Mouse (Mus musculus) G1E-ER4 (cell line): Measurements from ENCODE around the gene Rnf126. TPM values are rescaled to one million over a fixed set of nuclear protein-coding genes. Genes with fewer than 3 reads are reported as not detected.

Source experiments
- GATA1 ChIP-seq: IDR thresholded peaks from one replicate; pipeline ENCODE4 v1.8.0; 2012; ENCODE audit warnings: low read length, inconsistent platforms
- polyA plus RNA-seq: library from polyadenylated mRNA; stranded (reverse); fragments of >175 nt; gene quantifications from 2 replicates; pipeline ENCODE4 v1.2.3, GENCODE M21; 2012

The Rnf126 gene
- polyA plus RNA-seq, 1 experiment: 414 TPM

DNA sequence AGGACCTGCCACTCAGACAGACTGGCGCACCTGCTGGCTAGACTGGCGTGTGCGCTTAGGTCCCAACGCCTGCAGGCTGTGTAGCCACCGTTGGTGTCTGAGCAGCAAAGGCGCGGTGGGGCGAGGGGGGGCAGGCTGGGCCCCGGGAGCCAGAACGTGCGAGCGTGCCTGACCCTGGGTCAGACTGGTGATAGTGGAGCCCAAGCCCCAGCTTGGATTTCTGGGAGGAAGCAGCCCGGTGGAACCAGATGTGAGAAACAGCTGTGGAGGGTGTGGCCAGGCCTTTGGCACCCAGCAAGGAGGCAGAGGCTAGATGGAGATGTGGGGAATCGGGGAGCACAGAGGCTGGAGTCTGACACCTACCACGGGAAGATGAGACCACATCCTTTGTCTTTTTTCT, 30.6 kb upstream of the Rnf126 start:
- no peak for TF ChIP-seq GATA1

DNA sequence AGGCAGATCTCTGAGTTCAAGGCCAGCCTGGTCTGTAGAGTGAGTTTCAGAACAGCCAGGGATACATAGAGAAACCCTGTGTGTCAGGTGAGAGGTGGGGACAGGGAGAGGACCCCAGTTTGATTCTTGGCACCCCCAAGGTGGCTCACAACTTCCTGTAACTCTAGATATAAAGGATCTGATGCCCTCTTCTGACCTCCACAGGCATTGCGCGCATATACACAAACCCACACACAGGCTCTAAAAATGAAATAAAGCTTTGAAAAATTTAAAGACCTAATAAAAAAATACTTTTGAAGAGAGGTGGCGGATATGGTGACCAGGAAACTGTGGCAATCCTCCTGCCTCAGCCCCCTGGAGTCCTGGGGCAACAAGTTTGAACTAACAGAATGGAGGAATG, 29.2 kb upstream of the Rnf126 start:
- TF ChIP-seq GATA1: no peak

DNA sequence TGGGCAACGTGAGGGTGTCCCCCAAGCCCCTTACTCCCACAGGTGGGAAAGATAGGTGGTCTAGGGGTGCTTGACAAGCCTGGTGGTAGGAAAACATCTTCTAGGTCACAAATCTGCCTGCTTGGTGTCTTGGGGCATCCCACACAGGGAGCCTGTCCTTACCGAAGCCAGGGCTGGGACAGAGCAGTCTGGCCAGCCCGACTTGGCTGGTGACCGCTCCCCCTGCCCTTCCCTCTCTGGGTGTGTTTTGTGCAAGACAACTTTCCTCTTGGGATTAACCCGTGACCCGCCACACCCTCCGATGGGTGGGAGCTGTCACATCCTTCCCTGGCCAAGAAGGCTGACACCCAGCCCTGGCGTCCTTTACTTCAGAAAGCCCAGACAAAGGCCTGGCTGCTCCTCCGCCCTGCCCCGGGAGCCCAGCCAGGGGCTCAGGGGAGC, 27.8 kb upstream of the Rnf126 start:
- TF ChIP-seq GATA1: no peak

DNA sequence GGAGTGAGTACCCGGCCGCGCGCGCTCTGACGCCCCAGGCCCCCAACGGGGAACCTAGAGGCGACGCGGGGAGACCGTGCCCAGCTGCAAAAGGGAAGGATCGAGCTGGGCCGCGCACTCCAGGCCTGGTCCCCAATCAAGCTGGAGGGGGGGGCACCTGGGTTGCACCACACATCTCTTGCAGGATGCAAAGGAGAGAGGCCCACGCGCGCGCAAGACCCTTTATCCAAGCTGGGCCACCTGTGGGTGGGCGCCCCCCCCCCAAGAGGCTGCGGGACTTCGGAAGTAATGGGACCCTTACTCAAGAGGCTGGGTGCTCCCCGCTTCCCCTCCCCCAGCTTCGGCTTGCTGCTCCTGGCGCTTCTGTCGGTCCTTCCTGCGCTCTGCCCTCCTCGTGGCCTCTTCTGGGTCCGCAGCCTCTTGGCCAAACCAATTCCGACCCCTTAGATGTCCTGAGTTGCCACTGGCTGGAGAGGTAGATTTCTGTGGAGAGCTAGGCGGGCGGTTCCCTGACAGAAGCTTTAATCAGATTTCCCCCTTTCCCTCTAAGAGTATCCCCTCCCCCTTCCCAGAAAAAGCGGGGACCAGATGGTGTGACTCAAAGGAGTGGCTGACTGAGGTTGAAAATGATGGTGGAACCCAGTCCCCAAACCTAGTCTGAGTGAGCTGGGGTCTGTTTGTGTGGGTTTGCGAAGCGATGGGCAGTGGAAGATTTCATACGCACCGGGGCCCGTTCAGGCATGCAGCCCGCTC, 27.2 kb upstream of the Rnf126 start:
- no peak for TF ChIP-seq GATA1

DNA sequence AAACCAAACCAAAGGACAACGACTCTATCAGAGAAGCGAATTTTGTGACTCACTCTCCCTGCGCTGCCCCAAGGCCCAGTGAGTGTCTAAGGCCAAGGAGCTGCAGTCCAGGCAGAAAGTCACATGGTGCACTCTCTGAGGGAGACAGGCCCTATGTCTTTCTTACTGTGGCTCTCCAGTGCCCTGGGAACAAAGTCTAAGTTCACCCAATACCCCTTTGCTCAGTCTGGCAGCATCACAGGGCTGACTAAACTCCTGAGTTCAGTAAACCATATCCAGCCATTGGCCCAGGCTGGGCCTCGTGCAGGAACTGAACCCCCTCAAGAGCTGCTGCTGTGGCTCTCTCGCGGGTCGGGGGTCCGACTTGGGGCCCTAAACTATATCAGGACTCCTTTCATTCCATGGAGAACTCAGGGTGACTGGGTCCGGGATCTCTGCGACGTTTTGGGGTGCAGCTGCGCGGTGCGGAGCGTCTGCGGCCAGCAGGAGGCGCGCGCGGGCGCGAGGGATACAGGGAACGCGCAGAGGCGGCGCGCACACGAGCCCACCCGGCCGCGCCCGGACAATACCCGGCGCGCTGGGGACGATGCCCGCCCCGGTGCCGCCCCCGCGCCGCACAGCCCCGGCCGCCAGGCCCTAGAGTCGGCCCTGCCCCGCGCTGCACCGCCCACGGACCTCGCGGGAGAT, 26.4 kb upstream of the Rnf126 start, which contains the start of gene Palm:
Gene Palm, plus strand, starts transcription at position 522 of the 687 bp plus-strand sequence.
- no peak for TF ChIP-seq GATA1

DNA sequence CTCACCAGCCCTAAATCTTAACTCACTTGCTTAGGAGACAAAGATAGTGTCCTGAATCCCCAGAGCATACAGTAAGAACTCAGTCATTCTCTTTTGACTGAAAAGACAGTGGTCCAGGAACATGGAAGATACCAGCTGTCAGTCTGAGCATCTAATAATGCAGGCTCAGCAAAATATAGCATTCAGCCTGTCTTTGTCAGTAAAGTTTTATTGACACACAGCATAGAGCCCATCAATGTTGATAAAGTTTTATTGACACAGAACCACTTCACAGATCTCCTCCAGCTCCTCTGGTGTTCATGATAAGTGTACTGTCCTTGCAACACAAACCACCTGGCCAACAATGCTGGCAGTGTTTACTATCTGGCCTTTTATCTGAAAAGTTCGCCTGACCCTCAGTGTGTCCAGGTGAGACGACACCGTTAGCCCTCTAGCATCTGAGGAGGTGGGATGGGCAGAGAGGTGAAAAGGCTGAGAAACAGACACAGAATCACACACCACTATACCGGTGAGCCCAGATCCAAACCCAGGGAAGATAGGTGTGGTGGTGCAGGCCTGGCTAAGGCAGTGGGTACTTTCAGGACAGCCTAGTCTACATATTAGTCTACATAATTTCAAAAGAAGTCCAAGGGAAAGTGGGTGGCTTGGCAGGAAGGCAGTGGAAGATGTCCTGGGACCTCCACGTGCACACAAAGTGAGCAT, 25.7 kb upstream of the Rnf126 start:
- no peak for TF ChIP-seq GATA1

GRCm38 (mm10) chr10:79790861-79791260, 24.1 kb upstream of the Rnf126 start, which contains the start of gene Prss57:
TSS of gene Prss57 (minus strand) at chr10:79790961.
- TF ChIP-seq GATA1: no peak

- no peak for TF ChIP-seq GATA1
These were observed 22.8 kb upstream of the Rnf126 start for GRCm38 (mm10) chr10:79789581-79789980.

DNA sequence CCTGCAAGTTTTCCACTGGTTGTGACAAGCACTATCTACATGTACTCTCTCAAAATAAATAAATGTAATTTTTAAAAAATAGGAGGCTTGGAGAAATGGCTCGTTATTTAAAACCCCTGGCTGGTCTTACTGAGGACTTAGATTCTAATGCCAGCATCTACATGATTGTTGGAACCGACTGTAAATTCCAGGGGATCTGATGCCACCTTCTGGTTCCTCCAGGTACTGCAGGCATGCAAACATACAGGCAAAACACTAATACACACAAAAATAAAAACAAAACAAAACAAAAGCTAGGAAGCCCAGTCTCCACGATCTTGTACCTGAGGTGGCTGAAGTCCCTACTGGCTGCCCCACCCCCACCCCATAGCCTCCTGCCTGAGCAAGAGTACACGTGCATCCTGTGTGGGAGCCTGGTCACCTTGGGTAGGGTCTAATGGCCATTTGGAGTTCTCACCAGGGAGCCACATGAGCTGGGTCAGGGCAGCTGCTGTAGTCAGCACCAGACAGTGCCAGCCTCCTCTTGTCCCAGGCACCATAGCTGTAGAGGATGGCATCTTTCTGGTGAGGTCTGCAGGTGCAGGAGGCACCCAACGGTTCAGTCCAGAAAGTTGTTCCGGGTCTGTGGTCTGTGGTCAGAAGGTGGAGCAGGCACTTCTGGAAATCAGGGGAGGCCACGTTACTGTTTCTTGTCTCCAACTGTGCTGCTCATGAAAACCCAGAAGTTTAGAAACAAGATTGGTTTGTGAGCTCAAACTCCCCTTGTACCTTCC, 21.8 kb upstream of the Rnf126 start:
- TF ChIP-seq GATA1: no peak

GRCm38 (mm10) chr10:79783920-79784800, 17.4 kb upstream of the Rnf126 start:
- TF ChIP-seq GATA1: no peak

GRCm38 (mm10) chr10:79783050-79783449, 16.3 kb upstream of the Rnf126 start:
- no peak for TF ChIP-seq GATA1

- TF ChIP-seq GATA1: no peak
These were observed 15.2 kb upstream of the Rnf126 start for GRCm38 (mm10) chr10:79781956-79782355.

DNA sequence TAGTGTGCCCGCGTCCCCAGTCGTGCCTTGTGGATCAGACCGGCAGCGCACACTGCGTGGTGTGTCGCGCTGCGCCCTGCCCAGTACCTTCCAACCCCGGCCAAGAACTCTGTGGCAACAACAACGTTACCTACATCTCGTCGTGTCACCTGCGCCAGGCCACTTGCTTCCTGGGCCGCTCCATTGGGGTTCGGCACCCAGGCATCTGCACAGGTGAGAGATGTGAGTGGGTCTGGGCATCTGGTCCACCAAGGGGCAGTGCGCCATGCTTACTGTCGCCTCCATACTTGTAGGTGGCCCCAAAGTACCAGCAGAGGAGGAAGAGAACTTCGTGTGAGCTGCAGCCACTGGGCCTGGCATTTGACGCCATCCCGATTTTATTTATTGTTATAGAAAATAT, 14.4 kb upstream of the Rnf126 start:
- TF ChIP-seq GATA1: no peak

DNA sequence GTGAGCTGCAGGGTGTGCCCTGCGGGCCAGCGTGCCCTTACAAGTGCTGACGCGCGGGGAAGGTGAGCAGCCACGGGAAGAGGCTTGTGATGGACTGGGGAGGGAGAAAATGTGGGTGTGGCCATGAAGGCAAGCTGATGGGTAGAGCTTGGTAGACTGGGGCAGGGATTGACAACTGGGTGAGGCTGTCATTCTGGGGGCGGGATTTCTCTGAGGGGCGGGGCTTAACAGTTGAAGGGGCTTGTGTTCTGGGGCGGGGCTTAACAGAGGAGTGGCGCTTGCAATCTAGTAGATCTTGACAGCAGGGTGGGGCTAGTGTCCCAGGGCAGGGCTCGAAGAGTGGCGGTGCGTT, 13.9 kb upstream of the Rnf126 start:
- no peak for TF ChIP-seq GATA1
